Mouse (Mus musculus): ENCODE data around the gene Ift22.
"Not testable (repeated sequence)": the region's sequence is repeated elsewhere in the genome, so short reads cannot be mapped to it uniquely, and the experiment has no call there.

The Ift22 gene

GRCm38 (mm10) chr5:136907587-136907986 is 363 bp upstream of the Ift22 start:
- DNase-seq (ENCODE audit: low read depth), result no peak

DNA sequence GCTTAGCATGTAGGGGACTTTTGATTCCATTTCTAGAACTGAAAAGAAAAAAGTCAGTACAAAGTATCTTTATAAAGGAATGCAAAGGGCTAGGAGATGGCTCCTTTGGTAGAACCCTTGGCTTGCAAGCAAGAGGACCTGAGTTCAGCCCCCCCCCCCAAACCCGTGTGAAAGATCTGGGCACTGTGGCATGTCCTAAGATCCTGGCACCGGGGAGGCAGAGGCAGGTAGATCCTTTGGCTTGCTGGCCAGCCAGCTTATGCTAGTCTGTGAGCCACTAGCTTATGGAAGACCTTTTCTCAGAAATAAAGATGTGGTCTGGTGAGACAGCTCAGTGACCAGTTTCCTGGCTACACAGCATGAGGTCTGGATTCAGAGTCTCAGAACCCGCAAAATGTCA is 6.2 kb downstream of the Ift22 start:
- DNase-seq (ENCODE audit: low read depth), result no peak

- DNase-seq (ENCODE audit: low read depth), result no peak
Observed at GRCm38 (mm10) chr5:136917613-136918242, 9.8 kb downstream of the Ift22 start.

GRCm38 (mm10) chr5:136918655-136919472 is 10.9 kb downstream of the Ift22 start:
- DNase-seq (ENCODE audit: low read depth), result peak; percentile 90

DNA sequence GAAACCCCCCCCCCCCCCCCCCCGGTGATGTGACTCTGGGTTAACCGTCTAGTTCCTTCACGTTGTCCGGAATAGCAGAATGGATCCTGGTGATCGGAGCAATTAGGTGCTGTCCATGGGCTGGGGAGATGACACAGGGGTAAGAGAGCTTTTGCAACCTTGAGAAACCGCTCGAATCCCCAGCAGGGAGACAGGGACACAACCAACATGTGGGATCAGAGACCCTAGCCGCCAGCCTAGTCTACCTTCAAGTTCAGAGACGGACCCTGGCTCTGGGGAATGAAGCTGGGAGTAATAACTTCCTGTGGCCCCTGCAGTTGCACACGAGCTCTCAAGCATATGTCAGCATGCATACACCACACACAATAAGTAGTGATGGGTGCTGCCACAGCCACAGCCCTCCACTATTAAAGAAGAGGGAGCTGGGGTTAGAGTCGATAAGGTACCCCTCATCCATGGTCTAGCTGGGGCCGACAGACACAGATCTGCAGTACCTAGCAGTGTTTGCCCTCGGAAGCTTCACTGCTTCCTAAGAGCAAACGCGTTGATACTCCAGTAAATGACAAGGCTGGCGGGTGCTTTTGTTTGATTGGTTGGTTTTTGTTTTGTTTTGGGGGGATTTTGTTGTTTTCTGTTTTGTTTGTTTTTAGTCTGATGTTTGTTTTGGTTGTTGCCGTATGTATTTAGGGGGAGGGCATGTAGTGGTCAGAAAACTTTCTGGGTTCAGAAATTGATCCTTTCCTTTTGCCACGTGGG is 11.8 kb downstream of the Ift22 start:
- no peak for DNase-seq (ENCODE audit: low read depth)

- no peak for DNase-seq (ENCODE audit: low read depth)
Observed at GRCm38 (mm10) chr5:136922830-136923229, 14.9 kb downstream of the Ift22 start.

DNA sequence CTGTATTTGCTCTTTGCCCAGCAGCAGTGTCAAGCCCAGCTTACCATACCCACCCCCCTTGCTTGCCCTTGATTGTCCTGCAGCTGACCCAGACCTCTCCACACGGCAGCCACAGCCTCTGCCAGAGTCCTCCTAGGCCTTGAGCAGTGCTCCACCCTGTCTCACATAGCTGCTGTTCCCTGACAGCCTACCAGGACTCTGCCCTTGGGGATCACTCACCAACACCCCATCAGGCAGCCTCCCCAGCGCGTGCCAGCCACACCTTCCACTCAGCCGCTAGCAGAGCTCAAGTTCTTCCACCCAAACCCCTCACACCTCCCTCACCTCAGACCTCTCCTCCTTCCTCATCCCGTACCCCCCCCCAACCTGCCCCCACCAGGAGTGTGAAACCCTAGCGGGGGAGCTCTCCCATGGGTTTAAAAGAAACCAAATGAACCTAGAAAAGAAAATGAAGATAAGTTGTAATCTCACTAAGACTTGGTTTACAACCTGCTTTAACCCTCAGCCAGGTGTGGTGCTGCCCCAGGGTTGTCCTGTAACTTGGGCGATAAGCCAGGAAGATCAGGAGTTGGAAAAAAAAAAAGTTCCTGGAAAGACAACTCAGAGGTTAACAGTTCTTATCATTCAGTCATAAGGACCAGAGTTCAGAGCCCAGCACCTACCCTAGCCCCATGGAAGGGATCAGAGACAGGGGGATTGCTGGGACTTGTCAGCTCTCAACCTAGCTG is 16.0 kb downstream of the Ift22 start:
- no peak for DNase-seq (ENCODE audit: low read depth)

GRCm38 (mm10) chr5:136929073-136929472 is 21.1 kb downstream of the Ift22 start:
- DNase-seq (ENCODE audit: low read depth), result peak; percentile 76

- no peak for DNase-seq (ENCODE audit: low read depth)
Observed at GRCm38 (mm10) chr5:136931896-136932295, 23.9 kb downstream of the Ift22 start.

DNA sequence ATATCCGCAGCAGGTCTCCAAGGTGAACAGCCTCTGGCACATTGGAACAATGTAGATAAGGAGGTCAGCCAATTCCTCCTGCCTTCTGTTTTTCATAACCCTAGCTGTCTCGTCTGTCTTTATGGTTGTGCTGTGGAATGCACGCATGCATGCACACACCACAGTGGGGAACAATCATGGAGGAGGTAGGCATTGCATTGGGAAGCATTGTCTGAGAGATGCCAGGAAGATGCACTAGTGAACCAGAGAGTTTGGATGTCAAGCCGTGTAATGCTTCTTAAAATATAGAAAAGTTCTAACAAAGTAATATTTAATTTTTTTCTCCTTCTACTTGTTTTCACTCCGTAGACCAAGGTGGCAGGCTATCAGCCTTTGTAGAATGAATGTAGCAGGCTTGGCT is 25.0 kb downstream of the Ift22 start:
- no peak for DNase-seq (ENCODE audit: low read depth)

DNA sequence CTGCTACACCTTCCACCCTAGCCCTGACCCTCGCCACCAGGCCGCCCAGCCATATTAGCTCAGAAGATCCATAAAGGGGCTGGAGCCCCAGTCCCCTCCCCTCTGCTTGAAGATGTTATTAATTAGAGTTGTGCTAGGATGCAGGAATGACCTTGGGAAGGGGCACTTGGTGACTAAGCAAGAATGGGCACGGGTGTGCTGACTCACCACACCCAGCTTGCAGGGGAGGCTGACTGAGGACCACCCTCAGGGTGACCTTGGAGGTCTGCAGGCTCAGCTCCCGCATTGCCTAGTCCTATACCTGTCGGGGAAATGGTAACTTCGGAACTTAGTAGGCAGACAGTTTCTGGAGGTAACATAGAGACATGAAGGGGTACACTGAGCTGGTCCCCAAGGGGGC is 26.0 kb downstream of the Ift22 start:
- no peak for DNase-seq (ENCODE audit: low read depth)

DNA sequence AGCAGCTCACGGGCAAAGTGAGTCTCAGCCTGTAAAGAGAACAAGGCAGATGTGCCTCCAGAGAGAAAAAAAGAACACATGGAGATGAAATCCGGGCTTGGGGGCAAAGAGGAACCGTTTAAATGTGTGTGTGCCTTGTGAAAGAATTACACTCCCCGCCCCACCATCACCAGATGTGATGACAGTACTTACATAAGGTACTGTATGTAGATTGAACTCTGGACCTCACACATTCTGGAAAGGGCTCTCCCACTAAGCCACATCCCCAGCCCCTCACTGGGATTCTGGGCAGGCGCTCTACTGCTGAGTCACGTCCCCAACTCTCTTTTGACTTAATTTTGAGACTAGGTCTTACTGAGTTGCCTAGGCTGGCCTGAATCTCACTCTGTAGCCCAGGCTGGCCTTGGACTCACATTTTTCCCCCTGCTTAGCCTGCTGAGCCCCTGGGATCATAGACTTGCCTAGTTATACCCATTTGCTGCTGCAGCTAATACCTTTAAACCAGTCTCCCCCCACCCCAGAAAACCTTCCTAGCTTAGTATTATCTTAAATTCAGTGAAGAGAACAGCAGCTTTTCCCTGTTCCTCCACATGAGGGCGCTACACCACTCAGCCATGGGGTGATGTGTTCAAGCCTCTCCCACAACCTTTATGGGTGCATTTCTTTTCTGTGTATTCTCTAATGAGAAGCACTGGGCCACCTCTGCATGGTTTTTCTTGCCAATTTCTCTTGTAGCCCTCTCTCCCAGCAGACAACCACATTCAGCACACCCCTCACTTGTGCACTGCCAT is 28.1 kb downstream of the Ift22 start:
- no peak for DNase-seq (ENCODE audit: low read depth)

DNA sequence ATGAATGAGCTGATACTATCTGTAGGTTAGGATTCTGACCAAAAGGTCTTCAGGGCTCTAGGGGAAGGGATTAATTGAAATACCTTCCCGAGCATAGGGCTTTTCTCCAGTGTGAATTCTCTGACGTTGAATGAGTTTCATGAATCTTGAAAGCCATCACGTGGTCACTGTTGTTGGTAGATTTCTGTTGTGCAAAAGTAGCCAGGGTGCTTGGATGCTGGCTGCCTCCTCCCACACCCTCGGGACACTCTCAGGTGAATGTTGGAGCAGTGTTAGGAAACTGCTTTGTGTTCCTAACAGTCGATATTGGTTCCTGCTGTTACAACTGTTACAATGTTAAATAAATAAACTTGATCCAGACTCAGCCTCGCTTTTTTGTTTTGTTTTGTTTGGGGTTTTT is 28.8 kb downstream of the Ift22 start:
- no peak for DNase-seq (ENCODE audit: low read depth)

GRCm38 (mm10) chr5:136937621-136938020 is 29.7 kb downstream of the Ift22 start:
- no peak for DNase-seq (ENCODE audit: low read depth)

- DNase-seq (ENCODE audit: low read depth), result no peak
Observed at GRCm38 (mm10) chr5:136939284-136939683, 31.3 kb downstream of the Ift22 start.

- not testable (repeated sequence) for DNase-seq (ENCODE audit: low read depth)
Observed at GRCm38 (mm10) chr5:136940029-136940428, 32.1 kb downstream of the Ift22 start.

- no peak for DNase-seq (ENCODE audit: low read depth)
Observed at GRCm38 (mm10) chr5:136940845-136941560, 33.1 kb downstream of the Ift22 start.

DNA sequence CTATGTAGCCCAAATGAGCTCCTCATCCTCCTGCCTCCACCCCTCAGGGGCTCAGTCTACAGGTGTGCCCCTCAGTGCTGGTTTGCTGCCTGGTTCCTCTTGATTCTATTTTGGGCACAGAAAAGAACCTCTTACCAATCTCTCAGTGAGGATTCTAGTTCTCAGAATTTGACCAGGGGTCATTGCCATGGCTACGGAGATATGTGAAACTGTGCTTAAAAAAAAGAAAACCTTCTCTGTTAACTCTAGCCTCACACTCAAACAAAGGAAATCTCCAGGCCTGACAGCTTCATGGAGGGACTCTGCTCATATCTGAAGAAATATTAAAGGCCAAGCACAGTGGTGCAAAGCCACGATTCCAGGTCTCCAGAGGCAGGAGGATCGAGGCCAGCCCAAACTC is 34.8 kb downstream of the Ift22 start:
- DNase-seq (ENCODE audit: low read depth), result no peak

DNA sequence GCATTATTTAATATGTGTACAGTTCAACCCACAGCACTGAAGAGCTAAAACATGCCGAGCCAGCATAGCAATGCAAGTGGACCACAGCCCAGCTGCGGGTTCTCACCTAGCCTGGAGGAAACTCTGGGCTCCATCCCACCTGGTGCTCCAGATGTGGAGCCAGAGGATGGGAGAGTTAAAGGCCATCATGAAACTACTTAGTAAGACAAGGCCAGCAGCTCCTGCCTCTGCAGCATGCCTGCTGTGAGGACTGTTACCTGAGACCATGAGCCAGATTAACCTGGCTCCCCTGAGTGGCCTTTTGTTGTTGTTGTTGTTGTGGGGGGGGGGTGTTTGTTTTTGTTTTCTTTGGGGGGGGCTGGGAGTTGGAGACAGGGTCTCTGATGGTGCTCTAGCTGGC is 35.4 kb downstream of the Ift22 start:
- DNase-seq (ENCODE audit: low read depth), result no peak

DNA sequence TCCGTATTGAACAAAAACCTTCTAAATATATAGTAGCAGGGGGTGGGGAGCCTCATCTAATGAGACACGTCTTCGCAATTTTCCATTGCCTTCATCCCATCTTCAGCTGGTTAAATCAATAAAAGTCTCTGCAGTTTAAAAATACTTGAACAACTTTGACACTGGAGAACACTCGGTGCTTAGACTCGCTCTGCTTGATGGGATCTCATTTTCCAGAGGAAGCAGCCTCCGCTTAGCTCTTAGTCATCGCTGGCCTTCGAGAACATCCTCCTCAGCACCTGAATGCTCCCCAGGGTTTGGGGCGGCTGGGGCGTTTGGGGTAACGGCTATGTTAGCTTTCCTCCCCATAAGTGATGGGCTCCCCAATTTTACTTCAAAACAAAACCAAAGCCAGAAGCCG is 37.1 kb downstream of the Ift22 start:
- no peak for DNase-seq (ENCODE audit: low read depth)

DNA sequence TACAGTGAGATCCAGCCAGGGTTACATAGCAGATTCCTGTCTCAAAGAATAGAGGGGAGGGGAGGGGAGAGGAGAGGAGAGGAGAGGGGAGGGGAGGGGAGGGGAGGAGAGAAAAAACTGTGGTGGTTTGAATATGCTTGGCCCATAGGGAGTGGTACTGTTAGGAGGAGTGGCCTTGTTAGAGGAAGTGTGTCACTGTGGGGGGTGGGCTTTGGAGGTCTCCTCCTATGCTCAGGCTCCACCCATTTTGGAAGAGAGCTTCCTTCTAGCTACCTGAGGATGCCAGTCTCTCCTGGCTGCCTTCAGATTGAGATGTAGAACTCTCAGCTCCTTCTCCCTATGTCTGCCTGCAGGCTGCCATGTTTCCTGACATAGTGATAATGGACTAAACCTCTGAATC is 39.9 kb downstream of the Ift22 start:
- no peak for DNase-seq (ENCODE audit: low read depth)

Data from fibroblast of lung, adult 2 months (primary cell).